Mouse (Mus musculus) erythroblast, embryonic 14.5 days (primary cell): ENCODE data around the gene Rbx1. TPM values are rescaled to one million over a fixed set of nuclear protein-coding genes. Genes with fewer than 3 reads are reported as not detected.

Source experiments
- H3K27me3 ChIP-seq: 2 replicates; pipeline ENCODE4 v1.6.1; 2012; ENCODE audit warnings: inconsistent platforms; ENCODE audit not compliant: control insufficient read depth
- H3K36me3 ChIP-seq: 2 replicates; pipeline ENCODE4 v1.6.1; 2012; ENCODE audit warnings: mild to moderate bottlenecking, inconsistent platforms; ENCODE audit not compliant: control insufficient read depth
- H3K4me1 ChIP-seq: 2 replicates; pipeline ENCODE4 v1.6.1; 2012; ENCODE audit warnings: inconsistent platforms; ENCODE audit not compliant: control insufficient read depth
- H3K4me3 ChIP-seq: replicated peaks from 2 replicates; pipeline ENCODE3; 2012; ENCODE audit warnings: moderate library complexity, mild to moderate bottlenecking, inconsistent platforms
- H3K9me3 ChIP-seq: 2 replicates; pipeline ENCODE4 v1.6.1; 2012; ENCODE audit warnings: low read length, inconsistent platforms, mixed read lengths; ENCODE audit not compliant: control insufficient read depth
- GATA1 ChIP-seq: IDR thresholded peaks from 2 replicates; pipeline ENCODE4 v1.6.1; 2012; ENCODE audit warnings: low read length, inconsistent platforms, mixed read lengths
- TAL1 ChIP-seq: IDR thresholded peaks from 3 replicates; pipeline ENCODE4 v1.6.1; 2012; ENCODE audit warnings: low read length, inconsistent platforms, mixed read lengths
- polyA plus RNA-seq: library from polyadenylated mRNA; stranded (reverse); fragments of >175 nt; gene quantifications from 2 replicates; pipeline ENCODE4 v1.2.3, GENCODE M21; 2012

Rbx1 gene
- polyA plus RNA-seq, 1 experiment: 2.0 TPM

DNA sequence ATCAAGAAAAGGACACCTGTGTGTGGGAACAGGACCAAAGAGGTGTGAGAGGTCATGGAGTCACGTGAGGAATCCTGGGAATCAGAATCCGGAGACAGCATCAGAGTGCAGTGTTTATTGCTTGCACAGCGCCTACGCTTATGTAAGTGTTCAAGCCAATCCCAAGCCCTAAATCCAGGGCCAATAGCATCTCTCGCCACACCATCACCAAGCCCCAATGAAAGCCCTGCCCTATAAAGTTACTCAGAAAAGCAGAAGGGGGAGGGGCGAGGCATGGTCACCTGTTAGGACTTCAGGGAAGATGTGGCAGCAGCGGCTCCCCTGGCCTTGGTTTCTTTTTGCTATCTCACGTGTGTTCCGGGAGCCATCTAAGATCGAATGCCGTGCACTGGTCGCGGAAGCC is 14.9 kb downstream of the Rbx1 start:
- TF ChIP-seq TAL1 (no peak), GATA1 (no peak)
- Histone ChIP-seq H3K36me3 (peaks cover 7% of the 10 kb centered on the region), H3K4me3 (peak overlapping the region; percentile 52), H3K27me3 (no peaks in the 10 kb centered on the region), H3K4me1 (peaks cover 17% of the 10 kb centered on the region), H3K9me3 (no peaks in the 10 kb centered on the region)

- no peaks in the 10 kb centered on the region for H3K27me3 ChIP-seq
- no peaks in the 10 kb centered on the region for H3K9me3 ChIP-seq
- H3K36me3 ChIP-seq: no peaks in the 10 kb centered on the region
- TF ChIP-seq GATA1: no peak
- TF ChIP-seq TAL1: no peak
- no peak overlapping the region for H3K4me3 ChIP-seq
- H3K4me1 ChIP-seq: peaks cover 14% of the 10 kb centered on the region
These were observed 16.9 kb downstream of the Rbx1 start for GRCm38 (mm10) chr15:81482966-81483365.

- Histone ChIP-seq H3K4me3 (no peak overlapping the region), H3K9me3 (no peaks in the 10 kb centered on the region), H3K4me1 (peaks cover 14% of the 10 kb centered on the region), H3K27me3 (no peaks in the 10 kb centered on the region), H3K36me3 (no peaks in the 10 kb centered on the region)
- TF ChIP-seq TAL1 (no peak), GATA1 (no peak)
These were observed 17.6 kb downstream of the Rbx1 start for GRCm38 (mm10) chr15:81483691-81484090.

DNA sequence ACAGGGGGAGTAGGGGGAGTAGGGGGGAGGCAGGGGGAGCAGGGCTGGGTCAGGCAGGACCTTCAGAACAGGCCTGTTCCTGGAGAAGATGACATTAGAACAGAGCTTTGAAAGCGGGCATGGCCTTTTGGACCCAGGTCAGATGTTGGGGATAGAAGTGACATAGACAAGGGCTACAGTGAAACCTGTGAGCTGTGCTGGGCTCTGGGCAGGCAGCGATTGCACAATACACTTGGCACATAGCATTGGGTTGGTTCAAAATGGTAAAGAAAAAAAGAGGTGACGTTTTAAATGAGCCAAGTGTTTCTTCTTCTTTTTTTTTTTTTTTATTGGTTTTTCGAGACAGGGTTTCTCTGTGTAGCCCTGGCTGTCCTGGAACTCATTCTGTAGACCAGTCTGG is 19.4 kb downstream of the Rbx1 start:
- Histone ChIP-seq H3K4me3 (no peak overlapping the region), H3K36me3 (no peaks in the 10 kb centered on the region), H3K4me1 (peaks cover 14% of the 10 kb centered on the region), H3K9me3 (no peaks in the 10 kb centered on the region), H3K27me3 (no peaks in the 10 kb centered on the region)
- TF ChIP-seq GATA1: no peak
- no peak for TF ChIP-seq TAL1

DNA sequence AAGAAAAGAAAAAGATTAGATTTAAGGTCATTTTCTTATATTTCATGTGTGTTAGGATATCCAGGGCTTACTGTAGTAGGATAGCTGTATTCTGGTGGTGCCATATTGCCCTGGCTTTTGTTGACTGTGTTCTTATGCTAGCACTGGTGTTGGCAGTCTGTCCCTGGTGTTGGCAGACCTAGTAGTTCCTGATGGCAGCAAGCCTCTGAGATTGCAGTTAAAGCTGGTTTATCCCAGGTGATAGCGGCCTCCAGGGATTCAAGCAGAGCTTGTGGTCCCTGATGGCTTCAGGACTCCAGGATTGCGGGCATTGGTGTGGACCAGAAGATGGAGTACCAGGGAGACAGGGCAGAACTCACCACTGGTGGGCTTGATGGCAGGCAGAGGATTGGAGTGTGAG is 37.4 kb downstream of the Rbx1 start:
- Histone ChIP-seq H3K27me3 (no peaks in the 10 kb centered on the region), H3K4me1 (no peaks in the 10 kb centered on the region), H3K9me3 (no peaks in the 10 kb centered on the region), H3K36me3 (no peaks in the 10 kb centered on the region), H3K4me3 (no peak overlapping the region)
- TF ChIP-seq TAL1 (no peak), GATA1 (no peak)

DNA sequence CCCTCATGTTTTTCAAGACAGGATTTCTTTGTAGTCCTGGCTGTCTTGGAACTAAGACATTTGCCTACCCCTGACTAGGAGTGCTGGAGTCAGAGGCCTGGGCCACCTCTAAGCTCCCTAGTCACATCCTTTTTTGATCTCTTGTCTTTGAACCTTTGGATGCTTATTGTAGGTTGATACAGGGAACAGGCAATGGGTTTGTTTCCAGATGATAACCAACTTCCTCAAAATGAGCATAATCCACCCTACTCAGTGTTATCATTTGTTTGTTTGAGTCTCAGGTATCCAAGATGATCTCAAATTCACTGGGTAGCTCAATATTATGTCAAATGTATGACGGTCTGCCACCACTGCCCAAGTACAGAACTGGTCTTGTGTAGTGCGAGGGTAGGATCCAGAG is 37.9 kb downstream of the Rbx1 start:
- H3K27me3 ChIP-seq: no peaks in the 10 kb centered on the region
- TF ChIP-seq TAL1: no peak
- no peak for TF ChIP-seq GATA1
- H3K36me3 ChIP-seq: no peaks in the 10 kb centered on the region
- no peaks in the 10 kb centered on the region for H3K4me1 ChIP-seq
- H3K4me3 ChIP-seq: no peak overlapping the region
- H3K9me3 ChIP-seq: no peaks in the 10 kb centered on the region

DNA sequence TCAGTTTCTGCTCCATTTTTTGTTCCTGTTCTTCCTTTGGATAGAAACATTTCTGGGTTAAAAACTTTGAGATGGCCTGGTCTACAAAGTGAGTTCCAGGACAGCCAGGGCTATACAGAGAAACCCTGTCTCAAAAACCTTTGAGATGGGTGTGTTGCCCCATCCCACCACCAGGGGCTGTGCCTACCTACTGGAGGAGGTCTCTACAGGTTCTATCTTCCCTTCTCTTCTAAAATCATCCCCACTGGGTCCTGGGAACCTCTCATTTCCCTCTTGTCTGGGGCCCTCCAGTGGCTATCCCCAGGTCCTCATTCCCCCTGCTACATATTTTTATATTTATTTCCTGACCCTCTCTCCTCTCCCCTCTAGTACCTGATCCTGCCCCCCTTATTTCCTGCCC is 41.1 kb downstream of the Rbx1 start:
- Histone ChIP-seq H3K36me3 (no peaks in the 10 kb centered on the region), H3K27me3 (no peaks in the 10 kb centered on the region; the same call in 1 of the 2 replicates), H3K4me1 (peaks cover 3% of the 10 kb centered on the region; the same call in 1 of the 2 replicates), H3K9me3 (no peaks in the 10 kb centered on the region), H3K4me3 (no peak overlapping the region)
- TF ChIP-seq TAL1 (no peak), GATA1 (no peak)

GRCm38 (mm10) chr15:81510621-81511020 is 44.5 kb downstream of the Rbx1 start:
- H3K36me3 ChIP-seq: no peaks in the 10 kb centered on the region
- no peak overlapping the region for H3K4me3 ChIP-seq
- no peaks in the 10 kb centered on the region for H3K9me3 ChIP-seq
- TF ChIP-seq TAL1 (no peak), GATA1 (no peak)
- H3K4me1 ChIP-seq: peaks cover 18% of the 10 kb centered on the region
- no peaks in the 10 kb centered on the region; the same call in 1 of the 2 replicates for H3K27me3 ChIP-seq

- Histone ChIP-seq H3K4me1 (peaks cover 18% of the 10 kb centered on the region), H3K4me3 (peak overlapping the region; percentile 22), H3K27me3 (no peaks in the 10 kb centered on the region; the same call in 1 of the 2 replicates), H3K36me3 (no peaks in the 10 kb centered on the region), H3K9me3 (no peaks in the 10 kb centered on the region)
- no peak for TF ChIP-seq GATA1
- no peak for TF ChIP-seq TAL1
These were observed 45.6 kb downstream of the Rbx1 start for GRCm38 (mm10) chr15:81511601-81512261.
